Mouse (Mus musculus): ENCODE results near the gene Wbp2nl. TPM values are rescaled to one million over a fixed set of nuclear protein-coding genes. Genes with fewer than 3 reads are reported as not detected.

Gene Wbp2nl
- polyA plus RNA-seq, 2 experiments, result 0.10 to 0.11 TPM

DNA sequence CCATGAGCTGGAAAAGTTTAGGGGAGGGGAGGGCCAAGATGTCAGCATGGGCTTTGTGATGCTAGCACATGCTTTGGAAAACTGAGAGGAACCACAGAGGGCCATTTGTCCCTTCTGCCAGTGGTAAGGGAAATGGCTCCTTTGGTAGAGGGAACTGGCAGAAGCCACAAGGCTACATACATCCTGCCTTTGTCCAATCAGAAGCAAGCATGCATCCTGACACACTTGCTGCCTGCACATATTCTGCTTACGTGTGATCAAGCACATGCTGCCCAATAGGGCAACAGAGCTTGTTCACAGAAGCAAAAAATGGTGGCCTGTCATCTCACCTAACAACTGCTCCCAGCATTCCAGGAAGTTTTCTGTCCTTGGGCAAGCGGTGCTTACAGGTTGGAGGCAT lies 26.6 kb downstream of the Wbp2nl start:
- Histone ChIP-seq H3K4me2 (ENCODE audit: low read depth) (no peak overlapping the region), H3K27ac (no peak overlapping the region)

DNA sequence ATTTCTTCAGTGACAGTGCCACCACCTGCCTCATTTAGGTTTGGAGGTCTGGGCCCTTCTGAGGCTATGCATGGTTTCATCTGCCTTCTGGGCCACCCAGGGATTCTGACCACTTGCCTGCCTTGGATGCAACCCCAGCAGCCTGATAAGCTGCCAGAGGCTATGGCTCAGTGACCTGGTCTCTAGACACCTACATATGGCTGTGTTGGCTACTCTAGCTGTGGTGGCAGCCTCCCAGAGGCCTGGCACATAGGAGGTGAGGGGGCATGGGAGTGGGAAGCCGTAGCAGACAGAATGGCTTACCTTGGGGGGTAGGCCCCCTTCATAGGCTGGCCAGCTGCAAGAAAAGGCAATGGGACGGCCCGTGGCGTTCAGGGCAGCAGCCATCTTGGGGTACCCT lies 36.4 kb downstream of the Wbp2nl start:
- Histone ChIP-seq H3K4me3 (ENCODE audit: insufficient read depth in 1 of 2, low read depth in 2 of 2, low read length in 2 of 2) (no peak overlapping the region), H3K4me1 (replicated peaks; ENCODE audit: control insufficient read depth in 2 of 2, insufficient read depth in 2 of 2, low read length in 1 of 2) (peaks cover 22 to 24% of the 10 kb centered on the region in 2 experiments), H3K27me3 (ENCODE audit: control insufficient read depth, insufficient read depth, low read length) (no peaks in the 10 kb centered on the region), H3K4me2 (ENCODE audit: low read depth) (no peak overlapping the region), H3K9ac (replicated peaks) (no peak overlapping the region), H3K9me3 (ENCODE audit: control insufficient read depth, low read length) (no peaks in the 10 kb centered on the region), H3K36me3 (replicated peaks; ENCODE audit: control insufficient read depth, insufficient read depth, low read depth) (peaks cover 37% of the 10 kb centered on the region), H3K27ac (no peak overlapping the region)
- ATAC-seq (ENCODE audit: insufficient read depth), result no peak
- TF ChIP-seq EP300 (IDR thresholded peaks at IDR 0.05; ENCODE audit: low read depth), result no peak
- no peak for TF ChIP-seq CTCF (IDR thresholded peaks at IDR 0.05; ENCODE audit: low read depth)
- WGBS (ENCODE audit: insufficient replicate concordance), result 81% methylated on average over 4 of the region's 4 CpGs
- DNase-seq (ENCODE audit: low read depth in 3 of 3, low spot score in 3 of 3), result no peak

More for the DNA sequence above, 26.6 kb downstream of the Wbp2nl start:
- no peak overlapping the region for H3K9ac ChIP-seq (replicated peaks)
- no peak overlapping the region for H3K4me3 ChIP-seq (ENCODE audit: insufficient read depth in 1 of 2, low read depth in 2 of 2, low read length in 2 of 2)
- peaks cover 9% of the 10 kb centered on the region for H3K36me3 ChIP-seq (replicated peaks; ENCODE audit: control insufficient read depth, insufficient read depth, low read depth)
- TF ChIP-seq EP300 (IDR thresholded peaks at IDR 0.05; ENCODE audit: low read depth) (no peak), CTCF (IDR thresholded peaks at IDR 0.05; ENCODE audit: low read depth) (no peak)
- peaks cover 0 to 6% of the 10 kb centered on the region in 2 experiments; a peak in 1 of 4 replicates for H3K4me1 ChIP-seq (replicated peaks; ENCODE audit: control insufficient read depth in 2 of 2, insufficient read depth in 2 of 2, low read length in 1 of 2)
- DNase-seq (ENCODE audit: low read depth in 3 of 3, low spot score in 3 of 3) (no peak), ATAC-seq (ENCODE audit: insufficient read depth) (no peak)
- 55% methylated on average over 2 of the region's 2 CpGs for WGBS (ENCODE audit: insufficient replicate concordance)
- no peaks in the 10 kb centered on the region for H3K9me3 ChIP-seq (ENCODE audit: control insufficient read depth, low read length)
- no peaks in the 10 kb centered on the region for H3K27me3 ChIP-seq (ENCODE audit: control insufficient read depth, insufficient read depth, low read length)

DNA sequence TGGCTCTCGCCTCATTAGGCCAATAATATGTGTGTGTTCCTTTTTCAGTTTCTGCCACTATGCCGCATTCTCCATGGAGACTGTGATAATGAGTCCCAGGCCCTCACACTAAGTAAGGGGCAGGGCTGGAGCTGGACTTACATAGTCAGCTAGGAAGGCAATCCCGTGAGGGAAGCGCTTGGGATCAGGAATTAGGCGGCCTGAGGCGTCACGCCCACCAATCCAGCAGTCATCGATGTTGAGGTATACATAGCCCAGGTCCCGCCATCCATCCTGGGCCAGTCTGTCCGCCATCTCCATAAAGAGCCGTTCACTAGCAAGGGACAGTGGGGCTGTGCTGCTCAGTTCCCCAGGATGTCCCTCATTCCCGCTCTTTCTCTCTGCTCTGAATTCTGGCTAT lies 37.9 kb downstream of the Wbp2nl start:
- H3K4me1 ChIP-seq (replicated peaks; ENCODE audit: control insufficient read depth in 2 of 2, insufficient read depth in 2 of 2, low read length in 1 of 2), result peaks cover 26 to 32% of the 10 kb centered on the region in 2 experiments
- TF ChIP-seq CTCF (IDR thresholded peaks at IDR 0.05; ENCODE audit: low read depth), result no peak
- TF ChIP-seq EP300 (IDR thresholded peaks at IDR 0.05; ENCODE audit: low read depth), result no peak
- ATAC-seq (ENCODE audit: insufficient read depth), result no peak
- peak overlapping the region; percentile 93 for H3K4me2 ChIP-seq (ENCODE audit: low read depth)
- no peaks in the 10 kb centered on the region for H3K27me3 ChIP-seq (ENCODE audit: control insufficient read depth, insufficient read depth, low read length)
- H3K36me3 ChIP-seq (replicated peaks; ENCODE audit: control insufficient read depth, insufficient read depth, low read depth), result peaks cover 33% of the 10 kb centered on the region
- no peak for DNase-seq (ENCODE audit: low read depth in 3 of 3, low spot score in 3 of 3)
- H3K9ac ChIP-seq (replicated peaks), result peak overlapping the region; percentile 3; the same call in 1 of the 2 replicates
- H3K9me3 ChIP-seq (ENCODE audit: control insufficient read depth, low read length), result no peaks in the 10 kb centered on the region
- 88% methylated on average over 12 of the region's 12 CpGs for WGBS (ENCODE audit: insufficient replicate concordance)
- H3K4me3 ChIP-seq (ENCODE audit: insufficient read depth in 1 of 2, low read depth in 2 of 2, low read length in 2 of 2), result peak overlapping the region in 1 of 2 experiments; percentile 81; a peak in 2 of 4 replicates
- H3K27ac ChIP-seq, result no peak overlapping the region; the same call in 1 of the 2 replicates

DNA sequence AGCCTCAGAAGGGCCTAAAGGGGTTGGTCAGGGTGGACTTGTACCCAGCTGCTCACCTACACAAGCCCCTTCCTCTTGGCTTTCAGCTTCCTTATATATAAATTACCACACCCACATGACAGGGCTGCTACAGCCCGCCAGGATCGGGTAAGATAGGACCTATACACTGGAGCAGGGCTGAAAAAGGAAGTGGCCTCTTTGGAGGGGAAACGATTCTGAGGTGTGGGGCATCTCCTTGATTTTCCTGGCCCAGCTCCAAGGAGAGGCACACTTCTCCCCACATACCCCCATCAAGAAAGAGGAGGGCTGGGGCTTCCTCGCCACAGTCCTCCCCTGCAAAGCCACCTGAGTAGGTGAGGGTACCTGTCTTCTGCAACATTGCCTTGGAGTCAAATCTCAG lies 39.1 kb downstream of the Wbp2nl start:
- H3K4me1 ChIP-seq (replicated peaks; ENCODE audit: control insufficient read depth in 2 of 2, insufficient read depth in 2 of 2, low read length in 1 of 2), result peaks cover 33 to 42% of the 10 kb centered on the region in 2 experiments
- H3K36me3 ChIP-seq (replicated peaks; ENCODE audit: control insufficient read depth, insufficient read depth, low read depth), result peaks cover 32% of the 10 kb centered on the region
- DNase-seq (ENCODE audit: low read depth in 3 of 3, low spot score in 3 of 3) (peak in 1 of 3 experiments; percentile 32), ATAC-seq (ENCODE audit: insufficient read depth) (no peak)
- WGBS (ENCODE audit: insufficient replicate concordance), result 4% methylated on average over 4 of the region's 4 CpGs
- H3K9me3 ChIP-seq (ENCODE audit: control insufficient read depth, low read length), result no peaks in the 10 kb centered on the region
- peak overlapping the region; percentile 87 for H3K9ac ChIP-seq (replicated peaks)
- H3K4me2 ChIP-seq (ENCODE audit: low read depth), result peak overlapping the region; percentile 93
- no peak for TF ChIP-seq EP300 (IDR thresholded peaks at IDR 0.05; ENCODE audit: low read depth)
- no peak for TF ChIP-seq CTCF (IDR thresholded peaks at IDR 0.05; ENCODE audit: low read depth)
- no peaks in the 10 kb centered on the region for H3K27me3 ChIP-seq (ENCODE audit: control insufficient read depth, insufficient read depth, low read length)
- peak overlapping the region; percentile 75 for H3K27ac ChIP-seq
- peak overlapping the region; percentile 81 to 84 for H3K4me3 ChIP-seq (ENCODE audit: insufficient read depth in 1 of 2, low read depth in 2 of 2, low read length in 2 of 2)

DNA sequence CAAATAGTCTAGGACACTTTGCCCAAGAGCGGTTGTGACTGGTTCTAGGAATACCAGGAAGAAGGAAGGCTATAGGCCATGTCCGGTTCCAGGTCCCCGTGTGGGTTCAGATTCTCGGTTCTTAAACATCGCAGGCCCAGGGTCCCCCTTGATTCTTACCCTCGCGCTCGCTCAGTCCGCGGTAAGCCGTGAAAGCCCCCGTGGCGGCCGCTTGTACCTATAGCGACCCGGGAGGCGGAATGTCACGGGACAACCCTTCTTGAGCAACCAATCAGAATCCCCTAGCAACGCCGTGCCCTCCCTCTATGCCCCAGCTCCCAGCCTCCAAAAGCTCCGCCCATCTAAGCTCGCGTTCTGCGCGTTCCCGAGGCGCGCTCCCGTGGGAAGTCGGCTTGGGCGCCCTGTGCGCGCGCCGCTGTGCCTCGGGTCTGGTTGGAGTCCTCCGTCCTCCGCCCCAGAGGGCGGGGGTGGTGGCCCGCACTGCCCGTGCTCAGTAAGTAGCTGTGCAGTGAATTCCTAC lies 39.9 kb downstream of the Wbp2nl start, which contains the start of the genes Naga, Pheta2 and Smdt1:
Gene Naga, minus strand, starts transcription at position 333 of the 520 bp plus-strand sequence.
Gene Pheta2, plus strand, starts transcription at position 350 of the 520 bp plus-strand sequence.
Gene Smdt1, plus strand, starts transcription at position 367 of the 520 bp plus-strand sequence.
- WGBS (ENCODE audit: insufficient replicate concordance), result under 1% methylated on average over 41 of the region's 41 CpGs
- peak within 1 kb of the TSS; percentile 99 for H3K27ac ChIP-seq
- ATAC-seq (ENCODE audit: insufficient read depth), result peak; percentile 79
- H3K36me3 ChIP-seq (replicated peaks; ENCODE audit: control insufficient read depth, insufficient read depth, low read depth), result peaks cover 40% of the 10 kb centered on the region
- peak; percentile 98 to 99 (median 99) for DNase-seq (ENCODE audit: low read depth in 3 of 3, low spot score in 3 of 3)
- no peaks in the 10 kb centered on the region for H3K27me3 ChIP-seq (ENCODE audit: control insufficient read depth, insufficient read depth, low read length)
- no peaks in the 10 kb centered on the region for H3K9me3 ChIP-seq (ENCODE audit: control insufficient read depth, low read length)
- H3K4me3 ChIP-seq (ENCODE audit: insufficient read depth in 1 of 2, low read depth in 2 of 2, low read length in 2 of 2), result peak within 1 kb of the TSS; percentile 81 to 84
- H3K4me2 ChIP-seq (ENCODE audit: low read depth), result peak within 1 kb of the TSS; percentile 93
- H3K4me1 ChIP-seq (replicated peaks; ENCODE audit: control insufficient read depth in 2 of 2, insufficient read depth in 2 of 2, low read length in 1 of 2), result peaks cover 41 to 49% of the 10 kb centered on the region in 2 experiments
- peak; percentile 46; the same call in 1 of the 2 replicates for TF ChIP-seq CTCF (IDR thresholded peaks at IDR 0.05; ENCODE audit: low read depth)
- no peak for TF ChIP-seq EP300 (IDR thresholded peaks at IDR 0.05; ENCODE audit: low read depth)
- H3K9ac ChIP-seq (replicated peaks), result peak within 1 kb of the TSS; percentile 98
